16 mouse cellular contexts compared by ENCODE assay signal in genomic region chr7:64076764-64077360, GRCm38 (mm10).
DNase-seq lines count a peak whose midpoint lies in the region; ATAC-seq and TF ChIP-seq lines count a peak whose summit lies in the region.
"Had no signal": no experiment of that assay in that cellular context is flagged by ENCODE, and none has a peak within 500 bp of the region (broad histone marks: within the 10 kb centered on the region; RNA-seq: fewer than 3 reads in every experiment).

No protein-coding gene starts in this region.

- H3K27ac ChIP-seq in midbrain, embryonic 11.5 days (ENCODE audit: low read depth, low read length), result no peak overlapping the region
- no peak overlapping the region for H3K27ac ChIP-seq in midbrain, embryonic 13.5 days
- no peak overlapping the region for H3K27ac ChIP-seq in layer of hippocampus, adult 2 months
- H3K27ac ChIP-seq: heart, embryonic 13.5 days; liver, embryonic 13.5 days; stomach, embryonic 15.5 days had no signal

- no peaks in the 10 kb centered on the region for H3K27me3 ChIP-seq in midbrain, embryonic 11.5 days (ENCODE audit: control insufficient read depth, insufficient read depth, low read length)
- H3K27me3 ChIP-seq in midbrain, embryonic 13.5 days, result no peaks in the 10 kb centered on the region
- H3K27me3 ChIP-seq: CH12.LX; heart, embryonic 13.5 days; liver, embryonic 13.5 days; stomach, embryonic 15.5 days had no signal

- H3K36me3 ChIP-seq in midbrain, embryonic 11.5 days (ENCODE audit: control insufficient read depth, insufficient read depth, low read length), result no peaks in the 10 kb centered on the region
- no peaks in the 10 kb centered on the region for H3K36me3 ChIP-seq in midbrain, embryonic 13.5 days
- H3K36me3 ChIP-seq: heart, embryonic 13.5 days; liver, embryonic 13.5 days; stomach, embryonic 15.5 days had no signal

- WGBS in midbrain, embryonic 11.5 days, result 90% methylated on average over 4 of the region's 4 CpGs
- WGBS in midbrain, embryonic 13.5 days, result 88% methylated on average over 4 of the region's 4 CpGs

- no peak overlapping the region for H3K4me2 ChIP-seq in midbrain, embryonic 11.5 days
- H3K4me2 ChIP-seq in midbrain, embryonic 13.5 days (replicated peaks), result no peak overlapping the region
- H3K4me2 ChIP-seq: heart, embryonic 13.5 days; liver, embryonic 13.5 days; stomach, embryonic 15.5 days had no signal

- TF ChIP-seq CTCF in layer of hippocampus, adult 2 months (conservative IDR thresholded peaks at IDR 0.05), result no peak

- no peaks in the 10 kb centered on the region for H3K9me3 ChIP-seq in midbrain, embryonic 11.5 days (ENCODE audit: control insufficient read depth, low read length)
- no peaks in the 10 kb centered on the region for H3K9me3 ChIP-seq in midbrain, embryonic 13.5 days
- H3K9me3 ChIP-seq: heart, embryonic 13.5 days; stomach, embryonic 15.5 days had no signal

- no peak overlapping the region for H3K9ac ChIP-seq in midbrain, embryonic 11.5 days (ENCODE audit: low read length)
- no peak overlapping the region for H3K9ac ChIP-seq in midbrain, embryonic 13.5 days (replicated peaks)
- H3K9ac ChIP-seq: forebrain, postnatal 0 days; heart, embryonic 13.5 days; liver, embryonic 13.5 days; stomach, embryonic 15.5 days had no signal

- no peak for ATAC-seq in midbrain, embryonic 11.5 days (ENCODE audit: low FRiP score)
- no peak for ATAC-seq in midbrain, embryonic 13.5 days
- 0 out of 2 replicates have a peak, but pooled peaks have one; percentile 9 for ATAC-seq in common myeloid progenitor, adult 5-6 weeks (replicated peaks; ENCODE audit: low read depth, poor library complexity, severe bottlenecking)

- H3K4me3 ChIP-seq in midbrain, embryonic 11.5 days (ENCODE audit: low read depth, low read length), result no peak overlapping the region
- H3K4me3 ChIP-seq in midbrain, embryonic 13.5 days (replicated peaks), result no peak overlapping the region
- no peak overlapping the region for H3K4me3 ChIP-seq in layer of hippocampus, adult 2 months
- H3K4me3 ChIP-seq: heart, embryonic 13.5 days; liver, embryonic 13.5 days; stomach, embryonic 15.5 days had no signal

- H3K4me1 ChIP-seq in midbrain, embryonic 11.5 days (ENCODE audit: control insufficient read depth, insufficient read depth, low read length), result no peaks in the 10 kb centered on the region
- no peaks in the 10 kb centered on the region for H3K4me1 ChIP-seq in midbrain, embryonic 13.5 days (replicated peaks)
- H3K4me1 ChIP-seq: heart, embryonic 13.5 days; liver, embryonic 13.5 days; stomach, embryonic 15.5 days had no signal

- DNase-seq in midbrain, embryonic 11.5 days (ENCODE audit: low spot score, missing footprints), result peak; percentile 53
- DNase-seq in CD4-positive, CD25-positive, alpha-beta regulatory T cell, adult 2 months (ENCODE audit: low read depth, low spot score), result peak; percentile 56
- DNase-seq in naive thymus-derived CD4-positive, alpha-beta T cell, adult 2 months (ENCODE audit: low read depth), result peak; percentile 71
- no peak for DNase-seq in layer of hippocampus, adult 2 months (ENCODE audit: low spot score in 2 of 2)
- DNase-seq in gastrocnemius, adult 18-20 months (ENCODE audit: low spot score), result no peak
- DNase-seq in embryo, embryonic 10.5 days (ENCODE audit: low spot score), result no peak
- DNase-seq: cerebellum, adult 11-12 months; forebrain, postnatal 0 days; gastrocnemius, postnatal 10 days; kidney, adult 11 months; liver, embryonic 13.5 days had no signal

Comparison
In these comparisons a context has a peak if more than half of its experiments do, and no peak if none do; other contexts are left out.
1. DNase-seq: peak in midbrain, embryonic 11.5 days (single experiment), CD4-positive, CD25-positive, alpha-beta regulatory T cell, adult 2 months (single experiment) and naive thymus-derived CD4-positive, alpha-beta T cell, adult 2 months (single experiment); none in layer of hippocampus, adult 2 months (0 of 2), gastrocnemius, adult 18-20 months (single experiment) and embryo, embryonic 10.5 days (single experiment).